Mouse (Mus musculus): ENCODE results near the gene Luc7l3. TPM values are rescaled to one million over a fixed set of nuclear protein-coding genes. Genes with fewer than 3 reads are reported as not detected.

The Luc7l3 gene
- polyA plus RNA-seq, 1 experiment from 2014 or later: 126 TPM

DNA sequence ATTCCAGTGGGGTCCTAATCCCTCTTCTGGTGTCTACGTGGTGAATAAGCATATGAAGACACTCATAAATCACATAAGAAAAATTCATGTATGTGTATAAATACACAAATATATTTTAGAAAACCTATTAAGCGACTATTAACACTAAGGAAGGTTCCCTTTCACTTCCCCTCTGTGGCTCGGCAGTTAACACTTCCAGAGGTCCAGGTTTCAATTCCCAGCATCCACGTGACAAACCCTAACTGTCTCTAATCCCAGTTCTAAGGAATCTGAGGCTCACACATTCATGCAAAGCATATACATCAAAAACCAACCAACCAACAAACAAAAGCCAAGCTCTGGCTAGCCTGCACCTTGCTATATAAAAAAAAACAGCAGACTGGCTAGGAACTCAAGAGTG, 4.3 kb downstream of the Luc7l3 start:
- Histone ChIP-seq H3K4me1 (replicated peaks) (peaks cover 71% of the 10 kb centered on the region), H3K36me3 (no peaks in the 10 kb centered on the region), H3K9ac (no peak overlapping the region), H3K9me3 (no peaks in the 10 kb centered on the region), H3K27me3 (no peaks in the 10 kb centered on the region), H3K4me3 (no peak overlapping the region), H3K4me2 (no peak overlapping the region), H3K27ac (replicated peaks) (no peak overlapping the region)
- no peak for ATAC-seq (ENCODE audit: low FRiP score, low read depth)
- WGBS: 64% methylated on average over 4 of the region's 4 CpGs

DNA sequence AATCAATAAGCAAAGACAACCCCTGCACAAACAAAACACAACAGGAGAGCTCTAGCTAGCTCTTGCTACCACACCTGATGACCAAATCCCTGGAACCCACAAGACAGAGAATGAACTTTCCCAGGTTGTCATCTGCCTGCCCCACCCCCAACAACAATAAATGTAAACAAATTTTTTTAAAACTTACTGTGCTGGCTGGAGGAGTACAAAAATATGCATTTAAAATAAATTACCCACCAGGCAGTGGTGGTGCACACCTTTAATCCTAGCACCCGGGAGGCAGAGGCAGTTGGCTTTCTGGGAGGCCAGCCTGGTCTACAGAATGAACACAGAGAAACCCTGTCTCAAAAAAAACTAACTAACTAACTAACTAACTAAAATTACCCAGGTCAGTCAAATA, 4.8 kb downstream of the Luc7l3 start:
- H3K4me3 ChIP-seq: no peak overlapping the region
- 76% methylated on average over 1 of the region's 1 CpGs for WGBS
- H3K4me2 ChIP-seq: no peak overlapping the region
- no peak overlapping the region for H3K27ac ChIP-seq (replicated peaks)
- H3K27me3 ChIP-seq: no peaks in the 10 kb centered on the region
- H3K9me3 ChIP-seq: no peaks in the 10 kb centered on the region
- no peaks in the 10 kb centered on the region for H3K36me3 ChIP-seq
- peaks cover 71% of the 10 kb centered on the region for H3K4me1 ChIP-seq (replicated peaks)
- H3K9ac ChIP-seq: no peak overlapping the region
- ATAC-seq (ENCODE audit: low FRiP score, low read depth): no peak

DNA sequence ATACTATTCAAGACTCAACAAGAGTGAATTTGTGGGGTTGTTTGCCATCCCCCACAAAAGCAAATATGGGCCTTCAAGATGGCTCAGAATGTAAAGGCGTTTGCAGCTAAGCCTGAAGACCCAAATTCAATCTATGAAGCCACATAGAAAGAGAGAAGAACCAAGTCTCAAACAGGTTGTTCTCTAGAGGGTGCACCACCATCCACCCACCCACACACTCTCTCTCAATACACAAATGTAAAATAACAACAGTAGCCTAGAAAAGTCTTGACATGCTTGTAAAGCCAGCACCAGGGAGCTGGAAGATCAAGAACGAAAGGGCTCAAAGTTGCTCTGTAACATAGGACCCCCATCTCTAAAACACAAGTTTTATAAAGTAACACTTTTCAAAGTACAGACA, 5.3 kb downstream of the Luc7l3 start:
- no peak overlapping the region for H3K27ac ChIP-seq (replicated peaks)
- ATAC-seq (ENCODE audit: low FRiP score, low read depth): no peak
- no peaks in the 10 kb centered on the region for H3K9me3 ChIP-seq
- H3K4me3 ChIP-seq: no peak overlapping the region
- peaks cover 75% of the 10 kb centered on the region for H3K4me1 ChIP-seq (replicated peaks)
- no peak overlapping the region for H3K4me2 ChIP-seq
- H3K27me3 ChIP-seq: no peaks in the 10 kb centered on the region
- H3K9ac ChIP-seq: no peak overlapping the region
- 83% methylated on average over 2 of the region's 2 CpGs for WGBS
- H3K36me3 ChIP-seq: no peaks in the 10 kb centered on the region

DNA sequence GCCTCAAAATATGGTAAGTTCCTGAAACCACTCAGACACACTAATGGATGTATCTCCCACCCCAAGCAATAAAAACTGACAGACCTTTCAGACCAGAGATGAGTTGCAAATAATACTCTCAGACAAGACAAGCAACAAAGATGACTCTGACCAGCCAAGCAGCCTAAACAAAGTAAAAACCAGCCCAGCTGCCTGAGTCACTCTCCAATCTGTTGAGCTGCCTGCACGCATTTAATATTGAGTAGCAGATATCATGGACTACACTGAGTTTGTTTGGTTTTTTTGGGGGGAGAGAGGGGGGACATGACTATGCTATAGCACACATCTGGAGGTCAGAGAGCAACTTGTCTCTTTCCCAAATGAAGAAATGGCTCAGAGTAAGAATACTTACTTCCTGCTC, 6.5 kb downstream of the Luc7l3 start:
- no peak overlapping the region for H3K4me2 ChIP-seq
- no peak for ATAC-seq (ENCODE audit: low FRiP score, low read depth)
- no peak overlapping the region for H3K4me3 ChIP-seq
- no peaks in the 10 kb centered on the region for H3K9me3 ChIP-seq
- H3K4me1 ChIP-seq (replicated peaks): peaks cover 74% of the 10 kb centered on the region
- H3K9ac ChIP-seq: no peak overlapping the region
- no peaks in the 10 kb centered on the region for H3K36me3 ChIP-seq
- no peaks in the 10 kb centered on the region for H3K27me3 ChIP-seq
- no peak overlapping the region for H3K27ac ChIP-seq (replicated peaks)
- WGBS: 72% methylated on average over 1 of the region's 1 CpGs

DNA sequence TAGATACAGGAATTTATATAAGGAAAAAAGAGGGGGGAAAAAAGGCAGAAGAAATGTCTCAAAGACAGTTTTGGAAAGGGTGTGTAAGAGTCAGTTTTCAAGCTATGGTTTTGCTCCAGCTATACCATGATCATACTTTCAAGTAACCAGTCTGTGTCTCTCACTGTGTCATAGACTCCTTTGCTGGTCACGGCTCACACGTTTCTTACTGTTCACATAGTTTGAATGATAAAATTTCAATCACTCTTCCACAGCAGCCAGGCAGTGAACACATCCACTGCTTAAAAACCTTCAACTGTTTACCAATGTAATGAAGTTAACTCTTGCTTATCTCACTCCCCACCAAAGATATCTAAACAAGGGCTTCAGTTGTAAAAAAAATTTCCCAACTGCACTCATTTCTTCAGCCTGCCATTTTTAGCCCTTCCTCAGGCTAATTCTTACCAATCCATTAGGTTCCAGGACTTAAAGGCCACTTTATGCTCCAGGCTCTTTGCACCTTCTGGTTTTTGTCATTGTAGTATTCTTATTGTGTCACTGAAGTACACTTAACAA, 7.6 kb downstream of the Luc7l3 start:
- Histone ChIP-seq H3K36me3 (no peaks in the 10 kb centered on the region), H3K4me3 (no peak overlapping the region), H3K4me1 (replicated peaks) (peaks cover 63% of the 10 kb centered on the region), H3K9me3 (no peaks in the 10 kb centered on the region), H3K9ac (no peak overlapping the region), H3K27ac (replicated peaks) (no peak overlapping the region), H3K4me2 (no peak overlapping the region), H3K27me3 (no peaks in the 10 kb centered on the region)
- 70% methylated on average over 2 of the region's 2 CpGs for WGBS
- ATAC-seq (ENCODE audit: low FRiP score, low read depth): no peak

DNA sequence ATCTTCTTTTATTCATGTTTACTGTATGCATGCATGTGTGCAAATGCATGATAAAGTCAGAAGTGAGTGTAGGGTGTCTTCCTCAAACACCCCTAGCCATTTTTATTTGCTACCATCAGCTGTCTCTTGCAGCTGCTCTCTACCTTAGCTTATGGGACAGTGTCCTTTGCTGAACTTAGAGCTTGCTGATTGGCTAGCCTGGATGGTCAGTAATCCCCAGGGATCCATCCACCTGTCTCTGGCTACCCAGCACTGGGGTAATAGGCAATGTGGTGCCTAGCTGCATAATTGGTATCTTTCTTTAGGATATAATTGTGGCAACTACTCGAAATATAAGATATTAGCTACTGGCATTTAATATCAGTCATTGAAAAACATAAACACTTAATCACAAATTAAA, 9.1 kb downstream of the Luc7l3 start:
- no peaks in the 10 kb centered on the region for H3K36me3 ChIP-seq
- ATAC-seq (ENCODE audit: low FRiP score, low read depth): no peak
- no peak overlapping the region for H3K4me3 ChIP-seq
- no peaks in the 10 kb centered on the region for H3K27me3 ChIP-seq
- WGBS: 87% methylated on average over 1 of the region's 1 CpGs
- no peak overlapping the region for H3K4me2 ChIP-seq
- H3K4me1 ChIP-seq (replicated peaks): peaks cover 50% of the 10 kb centered on the region
- no peaks in the 10 kb centered on the region for H3K9me3 ChIP-seq
- no peak overlapping the region for H3K9ac ChIP-seq
- no peak overlapping the region for H3K27ac ChIP-seq (replicated peaks)

DNA sequence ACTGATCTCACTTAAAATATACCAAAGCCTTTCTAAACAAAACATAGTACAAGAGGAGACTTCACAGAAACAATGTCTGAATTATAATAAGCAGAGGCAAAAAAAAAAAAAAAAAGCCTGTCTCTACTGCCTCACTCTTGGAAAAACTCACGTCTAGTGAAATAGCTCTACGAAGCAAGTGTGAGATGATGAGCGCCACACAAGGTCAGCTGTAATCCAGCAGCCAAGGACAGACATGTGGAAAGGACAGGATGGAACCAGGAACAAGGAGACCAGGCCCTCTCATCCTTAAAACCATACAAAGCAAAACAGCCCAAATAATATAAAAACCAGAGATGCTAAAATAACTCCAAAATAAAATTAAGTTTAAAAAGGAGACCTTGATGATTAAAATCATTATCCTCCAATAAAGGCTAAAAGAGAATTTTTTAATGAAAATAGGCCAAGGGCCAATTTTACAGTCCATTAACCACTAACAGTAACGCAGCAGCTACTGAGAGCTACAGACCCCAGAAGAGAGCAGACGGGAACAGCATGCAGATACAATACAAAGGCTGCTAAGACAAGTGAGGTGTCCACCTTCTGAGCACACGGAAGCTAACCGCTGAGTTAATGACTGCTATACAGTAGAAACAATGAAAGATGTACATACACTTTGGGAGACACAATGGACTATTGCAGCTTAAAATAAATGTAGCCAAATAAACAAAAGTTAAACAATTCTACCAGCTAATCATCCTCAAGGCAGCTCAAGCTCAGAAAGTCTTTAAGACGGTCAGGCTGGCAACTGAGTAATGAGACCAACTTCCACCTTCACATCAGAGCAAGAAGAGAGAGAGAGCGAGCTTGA, 26.6 kb downstream of the Luc7l3 start:
- Histone ChIP-seq H3K9me3 (no peaks in the 10 kb centered on the region), H3K4me2 (no peak overlapping the region), H3K4me3 (no peak overlapping the region), H3K27me3 (no peaks in the 10 kb centered on the region), H3K36me3 (peaks cover 81% of the 10 kb centered on the region), H3K27ac (replicated peaks) (no peak overlapping the region), H3K9ac (no peak overlapping the region), H3K4me1 (replicated peaks) (no peaks in the 10 kb centered on the region)
- WGBS: 56% methylated on average over 9 of the region's 9 CpGs
- no peak for ATAC-seq (ENCODE audit: low FRiP score, low read depth)

DNA sequence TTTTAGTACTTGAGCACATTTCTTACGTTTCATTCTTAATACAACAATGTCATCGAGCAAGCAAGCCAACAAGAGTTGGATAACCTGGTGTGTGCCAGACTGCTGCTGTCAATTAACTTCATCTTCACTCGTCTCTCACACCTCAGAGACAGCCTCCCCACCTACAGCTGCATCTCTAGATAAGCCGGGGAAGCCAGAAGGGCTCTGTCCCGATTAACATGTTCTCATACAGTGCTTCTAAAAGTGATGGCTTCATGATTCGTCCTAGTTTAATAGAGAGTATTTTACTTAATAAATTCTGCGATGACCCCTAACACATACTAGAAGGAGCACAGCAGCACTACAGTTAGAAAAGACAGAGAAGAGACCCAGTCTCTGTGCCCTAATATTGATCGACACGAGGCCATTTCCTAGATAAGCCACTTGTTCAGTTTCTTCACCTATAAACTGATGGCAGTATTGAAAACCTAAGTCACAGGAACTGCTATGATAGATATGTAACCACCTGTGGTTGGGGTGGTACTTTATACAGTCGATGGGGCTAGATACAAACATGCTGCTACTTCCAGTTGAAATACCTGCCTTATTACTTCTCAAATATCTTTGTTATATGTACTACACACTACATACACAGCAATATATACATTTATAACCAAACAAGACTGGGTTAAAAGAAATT, 31.6 kb downstream of the Luc7l3 start:
- Histone ChIP-seq H3K9me3 (no peaks in the 10 kb centered on the region), H3K4me3 (no peak overlapping the region), H3K27me3 (no peaks in the 10 kb centered on the region), H3K36me3 (peaks cover 66% of the 10 kb centered on the region), H3K4me2 (no peak overlapping the region), H3K9ac (no peak overlapping the region), H3K27ac (replicated peaks) (no peak overlapping the region), H3K4me1 (replicated peaks) (no peaks in the 10 kb centered on the region)
- 94% methylated on average over 10 of the region's 10 CpGs for WGBS
- no peak for ATAC-seq (ENCODE audit: low FRiP score, low read depth)

DNA sequence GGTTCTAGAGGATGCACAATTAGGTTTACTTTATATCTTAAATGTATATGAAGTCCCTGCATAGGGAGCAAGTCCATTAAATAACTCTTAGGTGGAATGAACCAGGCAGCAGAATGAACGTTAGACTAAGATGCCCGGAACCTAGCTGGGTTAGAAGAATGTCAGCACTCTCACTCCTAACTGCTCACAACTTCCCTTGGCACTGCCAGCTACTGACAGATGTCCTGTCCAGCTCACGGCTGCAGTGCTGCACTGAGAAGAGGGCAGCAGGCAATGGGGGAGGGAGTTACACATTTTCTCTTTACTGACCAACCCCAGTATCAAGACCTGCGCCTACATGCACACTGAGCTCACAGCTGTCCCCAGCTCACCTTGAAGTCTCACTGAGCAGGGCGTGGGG, 34.7 kb downstream of the Luc7l3 start:
- no peak overlapping the region for H3K4me2 ChIP-seq
- H3K27me3 ChIP-seq: no peaks in the 10 kb centered on the region
- no peak for ATAC-seq (ENCODE audit: low FRiP score, low read depth)
- H3K27ac ChIP-seq (replicated peaks): no peak overlapping the region
- no peaks in the 10 kb centered on the region for H3K4me1 ChIP-seq (replicated peaks)
- no peak overlapping the region for H3K9ac ChIP-seq
- no peaks in the 10 kb centered on the region for H3K9me3 ChIP-seq
- peaks cover 50% of the 10 kb centered on the region for H3K36me3 ChIP-seq
- no peak overlapping the region for H3K4me3 ChIP-seq
- 91% methylated on average over 5 of the region's 5 CpGs for WGBS

DNA sequence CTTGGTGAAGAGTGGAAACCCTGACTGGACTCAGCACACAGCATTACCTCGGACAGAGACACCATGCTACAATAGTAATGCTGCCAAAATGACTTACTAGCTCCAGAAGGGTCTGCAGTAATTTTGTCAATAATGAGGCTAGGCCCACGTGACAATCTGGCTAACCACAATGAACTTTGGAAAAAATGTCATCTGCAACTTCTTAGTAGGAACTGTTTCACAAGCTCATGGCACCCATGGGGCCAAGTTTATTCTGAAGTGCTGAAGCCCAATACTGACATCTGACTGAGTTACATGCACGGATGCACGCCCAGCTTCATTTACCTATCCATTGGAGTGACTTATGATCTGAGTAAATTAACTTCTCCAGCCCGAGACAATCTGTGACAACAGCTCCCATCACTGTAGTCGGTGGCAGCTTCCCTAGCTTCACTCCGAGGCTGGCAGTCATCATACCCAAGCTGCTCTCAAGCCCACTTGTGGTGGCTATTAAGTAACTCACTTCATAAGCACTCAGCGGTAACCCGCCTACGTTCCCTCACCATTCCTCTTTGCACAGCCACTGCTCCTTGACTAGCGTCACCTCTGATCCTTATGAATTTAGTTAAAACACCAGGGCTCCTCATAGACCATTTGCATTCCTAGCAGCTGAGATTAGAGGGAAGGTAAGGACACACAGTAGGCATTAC, 35.8 kb downstream of the Luc7l3 start:
- Histone ChIP-seq H3K27ac (replicated peaks) (no peak overlapping the region), H3K4me2 (no peak overlapping the region), H3K27me3 (no peaks in the 10 kb centered on the region), H3K4me3 (no peak overlapping the region), H3K36me3 (peaks cover 42% of the 10 kb centered on the region), H3K9me3 (no peaks in the 10 kb centered on the region), H3K4me1 (replicated peaks) (no peaks in the 10 kb centered on the region), H3K9ac (no peak overlapping the region)
- no peak for ATAC-seq (ENCODE audit: low FRiP score, low read depth)
- WGBS: 91% methylated on average over 11 of the region's 11 CpGs

DNA sequence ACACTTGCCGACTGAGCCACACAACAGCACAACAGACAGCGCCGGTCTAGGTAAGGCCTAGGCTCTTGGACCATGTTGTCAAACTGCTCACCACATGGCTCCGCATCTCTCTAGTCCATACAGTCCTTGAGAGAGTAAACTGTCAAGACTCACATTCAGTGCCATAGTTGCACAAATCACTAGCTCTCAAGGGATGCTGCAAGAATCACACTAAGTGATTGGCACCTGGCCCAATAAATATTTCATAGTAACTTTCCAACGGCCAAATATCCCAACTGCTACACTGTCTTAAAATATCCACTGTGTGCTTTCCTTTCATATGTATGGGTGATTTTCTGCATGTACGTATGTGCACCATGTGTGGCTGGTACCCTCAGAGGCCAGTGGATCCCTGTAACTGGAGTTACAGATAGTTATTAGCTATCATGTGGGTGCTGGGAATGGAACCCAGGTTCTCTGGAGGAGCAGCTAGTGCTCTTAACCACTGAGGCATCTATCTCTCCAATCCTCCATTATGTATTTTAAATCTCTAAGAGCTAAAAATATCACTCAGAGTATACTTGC, 38.2 kb downstream of the Luc7l3 start:
- Histone ChIP-seq H3K4me3 (no peak overlapping the region), H3K4me1 (replicated peaks) (no peaks in the 10 kb centered on the region), H3K9ac (no peak overlapping the region), H3K27ac (replicated peaks) (no peak overlapping the region), H3K36me3 (peaks cover 20% of the 10 kb centered on the region), H3K9me3 (no peaks in the 10 kb centered on the region), H3K27me3 (no peaks in the 10 kb centered on the region), H3K4me2 (no peak overlapping the region)
- no peak for ATAC-seq (ENCODE audit: low FRiP score, low read depth)
- 91% methylated on average over 6 of the region's 6 CpGs for WGBS

DNA sequence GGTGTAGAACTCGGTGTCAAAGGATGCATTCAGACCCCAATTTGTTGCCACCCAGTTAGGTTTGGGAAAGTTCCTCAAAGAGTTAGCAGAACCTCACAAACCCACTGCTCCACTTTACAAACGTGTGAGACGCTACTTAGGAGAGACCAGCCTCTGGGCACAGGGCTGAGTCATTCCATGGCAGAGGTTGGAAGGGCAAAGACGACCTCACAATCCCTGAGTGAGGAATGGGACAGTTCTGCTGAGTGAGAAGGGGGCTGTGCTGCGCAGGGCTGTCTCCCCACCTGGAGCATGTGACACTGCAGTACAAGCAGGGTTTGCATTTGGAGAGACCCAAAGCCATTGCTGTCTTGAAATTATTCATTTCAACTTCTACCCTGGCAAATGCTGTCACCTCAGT, 39.5 kb downstream of the Luc7l3 start:
- no peak overlapping the region for H3K27ac ChIP-seq (replicated peaks)

More for the DNA sequence above, 39.5 kb downstream of the Luc7l3 start:
- no peak for ATAC-seq (ENCODE audit: low FRiP score, low read depth)
- H3K9ac ChIP-seq: no peak overlapping the region
- H3K27me3 ChIP-seq: no peaks in the 10 kb centered on the region
- peaks cover 3% of the 10 kb centered on the region for H3K4me1 ChIP-seq (replicated peaks)
- no peak overlapping the region for H3K4me2 ChIP-seq
- H3K36me3 ChIP-seq: peaks cover 8% of the 10 kb centered on the region
- H3K9me3 ChIP-seq: no peaks in the 10 kb centered on the region
- no peak overlapping the region for H3K4me3 ChIP-seq
- WGBS: 60% methylated on average over 5 of the region's 5 CpGs

Data from hindbrain, embryonic 15.5 days (tissue).